Mouse (Mus musculus): Measurements from ENCODE around the gene Setdb2. TPM values are rescaled to one million over a fixed set of nuclear protein-coding genes. Genes with fewer than 3 reads are reported as not detected.

Gene Setdb2
- polyA plus RNA-seq (2012; ENCODE audit: insufficient read depth, insufficient read length, missing spikeins), result 12.5 and 14.4 TPM in 2 replicates

DNA sequence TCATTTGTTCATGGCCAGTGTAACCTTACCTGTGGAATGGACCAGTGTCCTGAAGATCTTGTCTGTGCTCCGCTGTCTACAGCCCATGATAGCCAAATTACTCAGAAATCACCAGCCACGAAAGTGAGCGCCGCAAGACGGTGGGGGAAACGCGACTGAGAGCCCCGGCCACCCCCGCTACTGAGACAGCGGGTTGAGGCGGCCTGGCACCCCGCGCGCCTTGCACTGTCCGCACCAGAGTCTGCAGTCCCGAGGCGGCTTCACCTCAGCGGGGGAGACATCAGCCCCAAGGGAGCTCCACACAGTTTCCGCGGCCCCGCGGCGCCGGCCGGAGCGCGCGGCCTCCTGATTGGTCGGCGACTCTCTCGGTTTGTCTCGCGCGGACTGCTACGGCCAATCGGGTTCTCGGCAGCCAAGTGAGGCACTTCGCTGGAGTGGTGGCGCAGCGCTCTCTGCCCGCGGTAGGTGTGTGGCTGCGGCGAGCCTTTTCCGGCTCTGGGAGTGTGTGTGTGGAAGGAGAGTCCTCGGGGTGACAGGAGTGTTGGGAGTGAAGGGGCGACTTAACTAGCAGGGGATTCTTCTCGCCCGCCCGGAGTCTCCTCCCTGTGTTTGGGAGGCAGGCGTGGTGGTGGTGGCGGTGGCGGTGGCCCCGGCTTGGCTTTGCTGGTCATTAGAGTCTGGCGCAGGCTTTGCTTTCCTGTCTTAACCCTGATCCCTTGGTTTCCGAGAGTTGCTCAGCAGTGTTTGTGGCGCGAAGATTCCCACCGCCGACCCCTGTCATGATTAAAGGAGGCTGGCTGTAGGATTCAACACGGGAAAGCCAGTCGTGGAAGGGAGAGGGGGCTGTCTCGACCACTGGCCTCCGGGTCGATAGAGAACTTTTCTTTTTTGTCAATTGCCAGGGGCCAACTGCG is at the start of gene Setdb2, which contains the start of gene Cab39l:
Gene Setdb2, minus strand, starts transcription at position 327 of the 914 bp plus-strand sequence.
Gene Cab39l, plus strand, starts transcription at position 415 of the 914 bp plus-strand sequence.
- H3K4me3 ChIP-seq (ENCODE audit: insufficient read depth, low read length), result peak within 1 kb of the TSS; percentile 83
- TF ChIP-seq CTCF (IDR thresholded peaks at IDR 0.05; ENCODE audit: low read depth, low read length) (no peak), POLR2A (IDR thresholded peaks at IDR 0.05; ENCODE audit: borderline replicate concordance, low read depth, low read length) (peak; percentile 52; the same call in 1 of the 2 replicates)

DNA sequence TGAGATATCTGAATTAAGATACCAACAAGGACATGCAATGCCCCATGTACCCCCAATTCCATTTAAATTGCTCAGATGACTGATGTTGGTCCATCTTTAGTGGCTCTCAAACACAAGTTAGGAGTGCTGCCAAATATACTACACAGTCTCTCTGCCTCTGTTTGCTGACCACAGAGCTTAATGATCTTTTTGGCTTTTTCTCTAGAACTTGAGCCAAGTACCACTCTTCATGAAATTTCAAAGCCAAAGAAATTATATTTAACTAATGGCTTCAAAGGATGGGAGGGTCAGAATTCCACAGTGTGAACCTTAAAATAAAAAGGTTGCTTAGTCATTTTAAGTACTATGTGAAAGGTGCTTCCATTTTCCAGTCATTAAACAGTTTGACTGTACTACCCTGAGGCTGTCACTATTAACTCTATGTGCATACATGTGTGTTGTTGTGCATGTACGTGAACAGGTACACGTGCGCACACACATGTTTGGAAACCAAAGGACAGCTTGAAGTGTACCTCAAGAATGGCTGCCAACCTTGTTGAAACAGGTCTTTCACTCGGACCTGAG is 44.6 kb upstream of the Setdb2 start:
- Histone ChIP-seq H3K4me1 (ENCODE audit: control insufficient read depth, insufficient read depth, low read length) (no peaks in the 10 kb centered on the region), H3K4me3 (ENCODE audit: insufficient read depth, low read length) (no peak overlapping the region), H3K27ac (ENCODE audit: insufficient read depth, low read depth, low read length) (no peak overlapping the region)
- TF ChIP-seq CTCF (IDR thresholded peaks at IDR 0.05; ENCODE audit: low read depth, low read length), result no peak
- TF ChIP-seq POLR2A (IDR thresholded peaks at IDR 0.05; ENCODE audit: borderline replicate concordance, low read depth, low read length), result no peak

More for the DNA sequence above, at the start of gene Setdb2, which contains the start of gene Cab39l:
- Histone ChIP-seq H3K4me1 (ENCODE audit: control insufficient read depth, insufficient read depth, low read length) (peaks cover 10% of the 10 kb centered on the region), H3K27ac (ENCODE audit: insufficient read depth, low read depth, low read length) (peak within 1 kb of the TSS; percentile 43)

DNA sequence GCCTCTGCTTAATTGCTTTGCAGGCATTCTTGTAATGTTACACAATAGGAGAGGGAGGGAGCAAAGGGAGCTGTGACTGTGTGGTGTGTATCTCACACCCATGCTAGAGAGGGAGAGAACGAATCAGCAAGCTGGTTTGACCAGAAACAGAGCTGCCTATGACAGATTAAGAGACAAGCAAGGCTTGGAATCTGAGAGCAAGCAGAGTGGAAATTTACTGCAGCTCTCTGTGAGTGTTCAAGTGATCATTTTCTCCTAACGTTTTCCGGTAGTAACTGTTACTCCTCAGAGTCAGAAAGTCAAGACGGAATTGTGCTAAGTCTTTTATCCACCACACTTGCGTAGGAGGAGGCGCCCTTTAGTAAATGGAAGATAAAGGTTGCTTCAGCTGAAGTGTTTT is 38.0 kb upstream of the Setdb2 start:
- TF ChIP-seq POLR2A (IDR thresholded peaks at IDR 0.05; ENCODE audit: borderline replicate concordance, low read depth, low read length) (no peak), CTCF (IDR thresholded peaks at IDR 0.05; ENCODE audit: low read depth, low read length) (no peak)
- H3K4me1 ChIP-seq (ENCODE audit: control insufficient read depth, insufficient read depth, low read length), result peaks cover 4% of the 10 kb centered on the region; the same call in 1 of the 2 replicates
- no peak overlapping the region for H3K27ac ChIP-seq (ENCODE audit: insufficient read depth, low read depth, low read length)
- H3K4me3 ChIP-seq (ENCODE audit: insufficient read depth, low read length), result no peak overlapping the region

GRCm38 (mm10) chr14:59470781-59471180 is 30.1 kb upstream of the Setdb2 start:
- Histone ChIP-seq H3K4me3 (ENCODE audit: insufficient read depth, low read length) (no peak overlapping the region), H3K27ac (ENCODE audit: insufficient read depth, low read depth, low read length) (peak overlapping the region; percentile 40), H3K4me1 (ENCODE audit: control insufficient read depth, insufficient read depth, low read length) (peaks cover 9% of the 10 kb centered on the region)

GRCm38 (mm10) chr14:59467798-59468197 is 27.1 kb upstream of the Setdb2 start:
- Histone ChIP-seq H3K4me1 (ENCODE audit: control insufficient read depth, insufficient read depth, low read length) (peaks cover 9% of the 10 kb centered on the region), H3K27ac (ENCODE audit: insufficient read depth, low read depth, low read length) (no peak overlapping the region), H3K4me3 (ENCODE audit: insufficient read depth, low read length) (no peak overlapping the region)
- no peak for TF ChIP-seq CTCF (IDR thresholded peaks at IDR 0.05; ENCODE audit: low read depth, low read length)
- no peak for TF ChIP-seq POLR2A (IDR thresholded peaks at IDR 0.05; ENCODE audit: borderline replicate concordance, low read depth, low read length)

More at GRCm38 (mm10) chr14:59470781-59471180, 30.1 kb upstream of the Setdb2 start:
- TF ChIP-seq POLR2A (IDR thresholded peaks at IDR 0.05; ENCODE audit: borderline replicate concordance, low read depth, low read length) (no peak), CTCF (IDR thresholded peaks at IDR 0.05; ENCODE audit: low read depth, low read length) (no peak)

GRCm38 (mm10) chr14:59466503-59466902 is 25.8 kb upstream of the Setdb2 start:
- peaks cover 9% of the 10 kb centered on the region for H3K4me1 ChIP-seq (ENCODE audit: control insufficient read depth, insufficient read depth, low read length)
- no peak for TF ChIP-seq POLR2A (IDR thresholded peaks at IDR 0.05; ENCODE audit: borderline replicate concordance, low read depth, low read length)
- no peak for TF ChIP-seq CTCF (IDR thresholded peaks at IDR 0.05; ENCODE audit: low read depth, low read length)

GRCm38 (mm10) chr14:59447981-59448380 is 7.3 kb upstream of the Setdb2 start:
- no peak overlapping the region for H3K27ac ChIP-seq (ENCODE audit: insufficient read depth, low read depth, low read length)
- TF ChIP-seq POLR2A (IDR thresholded peaks at IDR 0.05; ENCODE audit: borderline replicate concordance, low read depth, low read length), result no peak
- TF ChIP-seq CTCF (IDR thresholded peaks at IDR 0.05; ENCODE audit: low read depth, low read length), result no peak

More at GRCm38 (mm10) chr14:59466503-59466902, 25.8 kb upstream of the Setdb2 start:
- Histone ChIP-seq H3K4me3 (ENCODE audit: insufficient read depth, low read length) (no peak overlapping the region), H3K27ac (ENCODE audit: insufficient read depth, low read depth, low read length) (no peak overlapping the region)

DNA sequence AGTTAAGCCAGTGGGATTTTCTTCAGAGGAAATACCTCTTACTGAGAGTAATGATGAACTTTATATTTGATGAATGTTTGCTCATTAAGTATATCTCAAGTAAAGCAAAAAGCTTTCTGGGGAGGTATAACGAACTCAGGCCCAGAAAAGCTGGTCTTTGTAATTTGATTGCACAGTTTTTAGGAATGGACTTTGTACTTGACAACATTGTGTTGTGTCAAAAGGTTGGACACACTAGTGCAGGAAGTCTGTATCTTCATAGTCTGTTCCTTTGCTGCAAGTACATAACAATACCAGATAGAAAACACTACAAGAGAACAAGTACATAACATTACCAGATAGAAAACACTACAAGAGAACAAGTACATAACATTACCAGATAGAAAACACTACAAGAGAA is 4.7 kb upstream of the Setdb2 start:
- no peak for TF ChIP-seq POLR2A (IDR thresholded peaks at IDR 0.05; ENCODE audit: borderline replicate concordance, low read depth, low read length)
- TF ChIP-seq CTCF (IDR thresholded peaks at IDR 0.05; ENCODE audit: low read depth, low read length), result no peak
- H3K4me1 ChIP-seq (ENCODE audit: control insufficient read depth, insufficient read depth, low read length), result peaks cover 4% of the 10 kb centered on the region
- no peak overlapping the region for H3K4me3 ChIP-seq (ENCODE audit: insufficient read depth, low read length)
- no peak overlapping the region for H3K27ac ChIP-seq (ENCODE audit: insufficient read depth, low read depth, low read length)

More at GRCm38 (mm10) chr14:59447981-59448380, 7.3 kb upstream of the Setdb2 start:
- no peak overlapping the region for H3K4me3 ChIP-seq (ENCODE audit: insufficient read depth, low read length)
- H3K4me1 ChIP-seq (ENCODE audit: control insufficient read depth, insufficient read depth, low read length), result no peaks in the 10 kb centered on the region

- Histone ChIP-seq H3K27ac (ENCODE audit: insufficient read depth, low read depth, low read length) (peak overlapping the region; percentile 43), H3K4me1 (ENCODE audit: control insufficient read depth, insufficient read depth, low read length) (peaks cover 10% of the 10 kb centered on the region), H3K4me3 (ENCODE audit: insufficient read depth, low read length) (peak overlapping the region; percentile 83)
- TF ChIP-seq POLR2A (IDR thresholded peaks at IDR 0.05; ENCODE audit: borderline replicate concordance, low read depth, low read length) (no peak), CTCF (IDR thresholded peaks at IDR 0.05; ENCODE audit: low read depth, low read length) (no peak)
Measured at GRCm38 (mm10) chr14:59441472-59441805, 755 bp upstream of the Setdb2 start.
